Mouse (Mus musculus): Measurements from ENCODE around the gene Skap1. TPM values are rescaled to one million over a fixed set of nuclear protein-coding genes. Genes with fewer than 3 reads are reported as not detected.

The Skap1 gene
- polyA plus RNA-seq, 1 experiment from 2014 or later: 2.1 TPM

DNA sequence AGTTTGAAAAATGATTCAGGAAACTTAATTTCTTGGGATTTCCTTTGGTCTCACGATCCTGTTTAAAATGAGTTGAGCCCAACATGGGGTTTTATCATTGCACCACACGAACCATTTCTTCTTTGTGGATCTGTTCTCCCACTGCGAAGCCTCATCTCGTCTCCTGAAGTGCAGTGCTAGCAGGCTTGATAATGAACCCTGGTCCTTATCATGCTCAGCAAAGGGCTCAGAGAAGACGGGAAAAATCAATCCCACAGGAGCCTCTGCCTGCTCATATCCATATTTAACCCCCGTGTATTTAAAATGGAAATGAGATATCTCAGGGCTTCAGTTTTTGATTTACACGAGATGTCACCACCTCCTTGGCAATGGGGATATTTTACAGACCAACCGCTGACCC lies 34.1 kb downstream of the Skap1 start:
- H3K9me3 ChIP-seq (ENCODE audit: control insufficient read depth, low read length): no peaks in the 10 kb centered on the region
- no peak for ATAC-seq (ENCODE audit: low read depth)
- no peaks in the 10 kb centered on the region for H3K36me3 ChIP-seq (ENCODE audit: control insufficient read depth, insufficient read depth, low read length)
- peaks cover 4% of the 10 kb centered on the region; the same call in 1 of the 2 replicates for H3K4me1 ChIP-seq (replicated peaks; ENCODE audit: control insufficient read depth, insufficient read depth, low read length)
- no peak overlapping the region for H3K9ac ChIP-seq (ENCODE audit: low read length)
- no peak overlapping the region for H3K4me3 ChIP-seq (ENCODE audit: low read length)
- no peaks in the 10 kb centered on the region for H3K27me3 ChIP-seq (ENCODE audit: control insufficient read depth, insufficient read depth, low read depth, low read length)
- H3K27ac ChIP-seq (ENCODE audit: low read length): no peak overlapping the region
- H3K4me2 ChIP-seq (ENCODE audit: low read depth, low read length): no peak overlapping the region
- WGBS: 58% methylated on average over 8 of the region's 8 CpGs

DNA sequence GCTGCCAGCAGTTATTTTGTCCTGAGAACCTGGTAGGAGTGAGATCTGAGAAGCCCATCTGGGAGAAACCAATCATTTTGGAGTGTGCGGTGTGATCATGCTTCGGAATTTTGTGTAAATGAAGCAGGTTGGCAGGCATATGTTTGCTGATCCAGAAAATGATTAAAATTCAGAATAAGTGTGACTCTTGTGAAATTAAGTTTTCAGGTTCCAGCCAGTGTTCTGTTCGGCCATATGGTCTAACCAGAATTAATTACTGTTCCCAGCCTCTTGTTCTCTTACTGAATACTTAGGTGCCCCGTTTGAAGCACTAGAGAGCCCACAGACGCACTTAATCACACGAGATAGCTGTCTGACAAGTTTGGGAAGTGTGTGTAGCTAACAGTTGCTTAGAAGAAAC lies 36.6 kb downstream of the Skap1 start:
- Histone ChIP-seq H3K4me2 (ENCODE audit: low read depth, low read length) (no peak overlapping the region), H3K4me1 (replicated peaks; ENCODE audit: control insufficient read depth, insufficient read depth, low read length) (peaks cover 15% of the 10 kb centered on the region), H3K27me3 (ENCODE audit: control insufficient read depth, insufficient read depth, low read depth, low read length) (no peaks in the 10 kb centered on the region), H3K9ac (ENCODE audit: low read length) (no peak overlapping the region), H3K4me3 (ENCODE audit: low read length) (no peak overlapping the region), H3K27ac (ENCODE audit: low read length) (no peak overlapping the region), H3K9me3 (ENCODE audit: control insufficient read depth, low read length) (no peaks in the 10 kb centered on the region), H3K36me3 (ENCODE audit: control insufficient read depth, insufficient read depth, low read length) (no peaks in the 10 kb centered on the region)
- ATAC-seq (ENCODE audit: low read depth): no peak
- 44% methylated on average over 6 of the region's 6 CpGs for WGBS

DNA sequence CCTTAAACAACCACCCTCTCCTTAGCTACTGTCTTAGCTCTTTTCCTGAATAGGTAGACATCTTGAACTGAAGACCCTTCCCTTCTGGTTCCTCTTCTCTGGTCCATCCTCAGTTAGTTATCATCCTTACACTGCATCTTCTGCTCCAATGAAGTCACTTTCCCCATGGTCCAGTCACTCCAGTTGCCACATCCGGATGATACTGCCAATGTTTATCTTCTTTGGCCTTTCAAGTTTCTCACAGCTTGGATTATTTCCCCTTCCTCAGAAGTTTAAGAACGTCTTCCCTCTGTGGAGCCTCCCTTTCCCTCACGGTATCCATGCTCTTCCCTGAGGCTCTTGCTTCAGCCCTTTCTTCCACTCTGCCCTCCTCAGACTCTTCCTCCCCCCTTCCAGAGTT lies 38.6 kb downstream of the Skap1 start:
- 23% methylated on average over 3 of the region's 3 CpGs for whole genome bisulfite sequencing
- H3K9me3 ChIP-seq (ENCODE audit: control insufficient read depth, low read length): no peaks in the 10 kb centered on the region
- H3K4me3 ChIP-seq (ENCODE audit: low read length): no peak overlapping the region
- H3K9ac ChIP-seq (ENCODE audit: low read length): no peak overlapping the region
- no peaks in the 10 kb centered on the region for H3K27me3 ChIP-seq (ENCODE audit: control insufficient read depth, insufficient read depth, low read depth, low read length)
- peaks cover 15% of the 10 kb centered on the region for H3K4me1 ChIP-seq (replicated peaks; ENCODE audit: control insufficient read depth, insufficient read depth, low read length)
- no peak overlapping the region for H3K4me2 ChIP-seq (ENCODE audit: low read depth, low read length)
- H3K27ac ChIP-seq (ENCODE audit: low read length): peak overlapping the region; percentile 38; the same call in 1 of the 2 replicates
- ATAC-seq (ENCODE audit: low read depth): peak; percentile 51; the same call in 1 of the 2 replicates
- H3K36me3 ChIP-seq (ENCODE audit: control insufficient read depth, insufficient read depth, low read length): no peaks in the 10 kb centered on the region

DNA sequence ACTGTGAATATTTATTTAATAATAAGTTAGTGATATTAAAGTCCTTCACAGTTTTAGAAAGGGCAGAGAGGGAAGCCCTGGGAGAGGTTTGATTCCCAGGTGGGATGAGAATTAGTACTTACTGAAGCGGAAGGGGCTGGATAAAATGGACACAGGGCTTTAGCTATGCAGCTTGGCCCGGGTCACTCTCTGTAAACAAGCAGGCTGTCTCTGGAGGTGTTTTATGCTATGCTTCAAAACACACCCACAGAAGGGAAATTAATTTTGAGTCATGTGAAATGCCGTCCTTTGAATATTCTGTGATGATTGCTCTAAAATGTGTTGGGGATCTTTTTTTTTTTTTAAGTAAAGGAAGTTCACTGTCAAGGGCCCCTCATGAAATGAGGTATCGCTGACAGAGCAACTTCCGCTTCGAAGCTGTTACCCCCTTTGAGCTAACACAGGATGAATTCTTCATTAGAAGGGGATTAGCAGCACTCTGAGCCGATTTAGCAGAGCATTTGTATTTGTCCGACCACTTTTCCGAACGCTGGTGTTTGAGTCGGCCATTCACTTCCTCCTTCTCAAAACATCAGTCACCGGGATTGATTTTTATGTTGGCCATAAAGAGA lies 40.2 kb downstream of the Skap1 start:
- Histone ChIP-seq H3K27ac (ENCODE audit: low read length) (peak overlapping the region; percentile 34; the same call in 1 of the 2 replicates), H3K4me3 (ENCODE audit: low read length) (no peak overlapping the region), H3K9me3 (ENCODE audit: control insufficient read depth, low read length) (no peaks in the 10 kb centered on the region), H3K9ac (ENCODE audit: low read length) (no peak overlapping the region), H3K36me3 (ENCODE audit: control insufficient read depth, insufficient read depth, low read length) (no peaks in the 10 kb centered on the region), H3K27me3 (ENCODE audit: control insufficient read depth, insufficient read depth, low read depth, low read length) (no peaks in the 10 kb centered on the region), H3K4me1 (replicated peaks; ENCODE audit: control insufficient read depth, insufficient read depth, low read length) (peaks cover 15% of the 10 kb centered on the region), H3K4me2 (ENCODE audit: low read depth, low read length) (peak overlapping the region; percentile 9; the same call in 1 of the 2 replicates)
- peak; percentile 55 for ATAC-seq (ENCODE audit: low read depth)
- WGBS: 23% methylated on average over 12 of the region's 12 CpGs

DNA sequence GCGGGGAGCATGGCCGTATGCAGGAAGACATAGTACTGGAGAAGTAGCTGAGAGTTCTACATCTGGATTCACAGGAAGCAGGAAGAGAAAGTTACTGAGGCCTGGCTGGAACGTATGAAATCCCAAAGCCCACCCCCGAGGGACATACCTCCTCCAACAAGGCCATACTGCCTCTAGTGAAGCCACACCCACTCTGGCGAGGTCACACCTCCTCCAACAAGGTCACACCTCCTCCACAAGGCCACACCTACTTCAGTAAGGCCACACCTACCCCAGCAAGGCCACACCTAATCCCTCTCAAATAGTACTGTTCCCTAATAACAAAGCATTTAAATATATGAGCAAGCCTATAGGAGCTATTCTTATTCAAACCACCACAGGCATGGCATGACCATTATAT lies 41.4 kb downstream of the Skap1 start:
- Histone ChIP-seq H3K36me3 (ENCODE audit: control insufficient read depth, insufficient read depth, low read length) (no peaks in the 10 kb centered on the region), H3K27ac (ENCODE audit: low read length) (no peak overlapping the region; the same call in 1 of the 2 replicates), H3K4me2 (ENCODE audit: low read depth, low read length) (no peak overlapping the region), H3K9me3 (ENCODE audit: control insufficient read depth, low read length) (no peaks in the 10 kb centered on the region), H3K4me3 (ENCODE audit: low read length) (no peak overlapping the region), H3K9ac (ENCODE audit: low read length) (no peak overlapping the region), H3K27me3 (ENCODE audit: control insufficient read depth, insufficient read depth, low read depth, low read length) (no peaks in the 10 kb centered on the region), H3K4me1 (replicated peaks; ENCODE audit: control insufficient read depth, insufficient read depth, low read length) (peaks cover 15% of the 10 kb centered on the region)
- 0 out of 2 replicates have a peak, but pooled peaks have one; percentile 39 for ATAC-seq (ENCODE audit: low read depth)
- WGBS: 46% methylated on average over 5 of the region's 5 CpGs

DNA sequence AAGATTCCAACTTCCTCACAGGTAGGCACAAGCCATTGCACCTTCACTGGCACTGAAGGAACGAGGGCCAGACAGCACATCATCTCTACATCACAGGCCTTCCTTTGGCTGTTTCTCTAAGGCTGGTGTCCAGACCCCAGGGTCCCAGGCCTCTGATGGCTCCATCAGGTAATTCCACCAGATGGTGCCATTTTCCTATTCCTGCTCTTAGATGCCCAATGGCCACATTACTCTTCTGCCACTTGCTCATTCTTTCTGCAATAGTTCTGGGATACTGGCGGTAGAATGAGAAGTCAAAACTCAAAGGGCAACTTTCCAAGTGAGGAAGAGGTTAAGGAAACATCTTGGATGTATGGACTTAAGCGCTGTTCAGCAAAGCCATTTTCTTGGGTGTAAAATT lies 50.8 kb downstream of the Skap1 start:
- Histone ChIP-seq H3K36me3 (ENCODE audit: control insufficient read depth, insufficient read depth, low read length) (no peaks in the 10 kb centered on the region), H3K9me3 (ENCODE audit: control insufficient read depth, low read length) (no peaks in the 10 kb centered on the region), H3K4me2 (ENCODE audit: low read depth, low read length) (no peak overlapping the region), H3K4me3 (ENCODE audit: low read length) (no peak overlapping the region), H3K27ac (ENCODE audit: low read length) (no peak overlapping the region), H3K9ac (ENCODE audit: low read length) (no peak overlapping the region), H3K4me1 (replicated peaks; ENCODE audit: control insufficient read depth, insufficient read depth, low read length) (no peaks in the 10 kb centered on the region), H3K27me3 (ENCODE audit: control insufficient read depth, insufficient read depth, low read depth, low read length) (no peaks in the 10 kb centered on the region; the same call in 1 of the 2 replicates)
- no peak for ATAC-seq (ENCODE audit: low read depth)
- WGBS: 94% methylated on average over 3 of the region's 3 CpGs

DNA sequence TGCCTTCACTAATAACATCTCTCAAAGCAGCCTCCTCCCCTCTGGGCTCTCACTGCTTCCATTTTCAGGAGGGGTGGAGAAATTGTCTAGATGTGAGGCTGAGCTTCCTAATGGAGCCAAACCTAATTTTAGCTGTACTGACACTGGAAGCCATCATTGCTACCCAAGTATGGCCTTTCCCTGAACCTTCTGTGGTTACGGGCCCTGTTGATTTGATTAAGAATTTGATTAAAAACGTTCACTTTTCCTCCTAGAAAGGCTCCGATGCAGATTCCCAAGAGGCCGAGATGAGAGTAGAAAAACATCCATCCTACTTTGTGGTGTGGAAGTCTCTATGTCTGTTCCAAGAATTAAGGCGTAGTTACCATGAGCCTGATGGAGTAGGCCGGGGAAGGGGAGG lies 60.1 kb downstream of the Skap1 start:
- Histone ChIP-seq H3K36me3 (ENCODE audit: control insufficient read depth, insufficient read depth, low read length) (no peaks in the 10 kb centered on the region), H3K9me3 (ENCODE audit: control insufficient read depth, low read length) (no peaks in the 10 kb centered on the region), H3K9ac (ENCODE audit: low read length) (no peak overlapping the region), H3K4me2 (ENCODE audit: low read depth, low read length) (no peak overlapping the region), H3K27ac (ENCODE audit: low read length) (no peak overlapping the region), H3K4me3 (ENCODE audit: low read length) (no peak overlapping the region), H3K27me3 (ENCODE audit: control insufficient read depth, insufficient read depth, low read depth, low read length) (no peaks in the 10 kb centered on the region), H3K4me1 (replicated peaks; ENCODE audit: control insufficient read depth, insufficient read depth, low read length) (no peaks in the 10 kb centered on the region)
- WGBS: 70% methylated on average over 6 of the region's 6 CpGs
- ATAC-seq (ENCODE audit: low read depth): no peak

DNA sequence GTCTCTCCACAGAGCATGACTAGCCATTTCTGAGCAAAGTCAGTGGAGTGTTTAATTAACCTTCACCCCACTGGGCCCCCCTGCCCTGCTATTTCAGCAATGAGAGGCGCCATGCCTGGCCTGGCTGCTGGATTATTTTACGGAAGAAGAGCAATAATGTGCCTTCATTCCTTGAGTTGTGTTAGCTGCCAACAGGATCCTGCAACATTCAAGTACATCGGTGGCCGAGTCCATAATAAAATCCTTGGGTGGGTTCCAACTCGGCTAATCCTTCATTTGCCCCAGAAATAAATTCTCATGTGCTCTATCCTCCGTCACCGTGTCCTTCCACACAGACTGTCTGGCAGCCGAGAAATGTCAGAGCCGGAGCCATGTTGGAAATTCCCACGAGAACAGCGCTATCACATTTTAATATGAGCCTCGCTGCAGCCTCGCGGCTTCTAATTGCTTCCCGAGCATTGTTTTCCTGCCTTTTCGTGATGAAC lies 61.8 kb downstream of the Skap1 start:
- 48% methylated on average over 16 of the region's 16 CpGs for WGBS
- peak overlapping the region; percentile 69 for H3K27ac ChIP-seq (ENCODE audit: low read length)
- H3K4me1 ChIP-seq (replicated peaks; ENCODE audit: control insufficient read depth, insufficient read depth, low read length): no peaks in the 10 kb centered on the region
- peak; percentile 71; the same call in 1 of the 2 replicates for ATAC-seq (ENCODE audit: low read depth)
- no peaks in the 10 kb centered on the region for H3K27me3 ChIP-seq (ENCODE audit: control insufficient read depth, insufficient read depth, low read depth, low read length)
- H3K4me3 ChIP-seq (ENCODE audit: low read length): peak overlapping the region; percentile 6; the same call in 1 of the 2 replicates
- no peak overlapping the region for H3K9ac ChIP-seq (ENCODE audit: low read length)
- H3K36me3 ChIP-seq (ENCODE audit: control insufficient read depth, insufficient read depth, low read length): no peaks in the 10 kb centered on the region
- no peaks in the 10 kb centered on the region for H3K9me3 ChIP-seq (ENCODE audit: control insufficient read depth, low read length)
- peak overlapping the region; percentile 38 for H3K4me2 ChIP-seq (ENCODE audit: low read depth, low read length)

DNA sequence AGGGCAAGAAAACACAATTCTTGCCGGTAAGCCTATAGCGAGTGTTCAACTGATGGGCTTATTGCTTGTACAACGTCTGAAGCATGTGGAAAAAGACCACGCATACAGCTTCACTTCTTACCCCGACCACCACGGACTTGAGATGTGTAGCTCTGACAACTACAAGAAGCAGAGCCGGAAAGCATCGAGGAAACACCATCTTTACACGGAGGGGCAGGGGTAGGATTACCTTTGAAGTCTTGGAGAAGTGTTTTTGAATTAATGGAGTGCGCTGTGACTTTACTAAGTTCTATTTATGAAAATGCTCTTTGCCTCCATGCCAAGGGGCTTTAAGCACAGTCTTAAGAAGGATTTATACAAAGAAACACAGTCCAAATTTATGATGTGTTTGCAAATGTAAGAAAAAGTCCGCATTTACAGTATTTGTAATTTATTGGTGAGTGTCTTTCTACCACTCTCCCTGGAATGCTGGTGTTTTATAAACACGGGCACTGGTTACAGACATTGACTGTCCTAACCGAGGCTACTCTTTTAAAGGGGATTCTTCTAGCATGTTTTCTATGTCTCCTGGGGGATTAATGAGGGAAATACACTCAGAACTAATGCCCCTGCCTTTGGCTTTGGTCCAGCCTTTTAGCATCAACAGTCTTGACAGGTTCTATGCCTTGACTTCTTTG lies 67.5 kb downstream of the Skap1 start:
- Histone ChIP-seq H3K4me3 (ENCODE audit: low read length) (no peak overlapping the region), H3K36me3 (ENCODE audit: control insufficient read depth, insufficient read depth, low read length) (no peaks in the 10 kb centered on the region), H3K9me3 (ENCODE audit: control insufficient read depth, low read length) (no peaks in the 10 kb centered on the region), H3K4me1 (replicated peaks; ENCODE audit: control insufficient read depth, insufficient read depth, low read length) (no peaks in the 10 kb centered on the region), H3K27ac (ENCODE audit: low read length) (peak overlapping the region; percentile 66), H3K4me2 (ENCODE audit: low read depth, low read length) (no peak overlapping the region), H3K27me3 (ENCODE audit: control insufficient read depth, insufficient read depth, low read depth, low read length) (no peaks in the 10 kb centered on the region; the same call in 1 of the 2 replicates), H3K9ac (ENCODE audit: low read length) (no peak overlapping the region)
- peak; percentile 94 for ATAC-seq (ENCODE audit: low read depth)
- 28% methylated on average over 13 of the region's 13 CpGs for WGBS
